ENCODE assay signal across 9 mouse cellular contexts in the genomic region with DNA sequence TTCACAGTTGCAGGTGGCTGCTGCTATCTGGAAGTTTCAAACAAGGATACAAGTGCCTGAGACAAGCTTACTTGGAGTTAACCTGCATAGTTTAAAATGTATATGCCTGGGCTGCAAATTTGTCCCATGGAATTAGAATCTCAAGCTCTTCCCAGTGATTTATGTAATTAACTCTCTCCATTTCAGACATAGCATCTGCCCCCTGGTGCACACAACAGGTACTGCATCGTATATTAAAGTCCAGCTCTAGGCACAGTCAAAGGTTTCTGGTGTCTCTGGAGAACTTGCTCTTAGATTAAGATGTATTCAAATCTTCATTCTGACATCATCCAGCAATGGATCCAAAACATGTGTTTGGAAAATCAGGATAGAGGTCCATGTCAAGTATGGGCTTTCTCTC.
A peak's percentile ranks its signal among the peaks of the same experiment; 100 is the strongest.
DNase-seq lines count a peak whose midpoint lies in the region; ATAC-seq and TF ChIP-seq lines count a peak whose summit lies in the region.
"Had no signal": no experiment of that assay in that cellular context is flagged by ENCODE, and none has a peak within 500 bp of the region (broad histone marks: within the 10 kb centered on the region; RNA-seq: fewer than 3 reads in every experiment).

No protein-coding gene starts in this region.

- no peaks in the 10 kb centered on the region for H3K27me3 ChIP-seq in heart, postnatal 0 days (ENCODE audit: control insufficient read depth, insufficient read depth, low read length)
- no peaks in the 10 kb centered on the region for H3K27me3 ChIP-seq in heart, embryonic 10.5 days (ENCODE audit: insufficient read depth, poor library complexity, severe bottlenecking)
- no peaks in the 10 kb centered on the region for H3K27me3 ChIP-seq in midbrain, embryonic 12.5 days
- no peaks in the 10 kb centered on the region for H3K27me3 ChIP-seq in midbrain, embryonic 15.5 days (replicated peaks)

- TF ChIP-seq EP300 in heart, postnatal 0 days (IDR thresholded peaks at IDR 0.05; ENCODE audit: low read depth), result no peak

- no peak overlapping the region for H3K9ac ChIP-seq in heart, postnatal 0 days (replicated peaks; ENCODE audit: low read depth, low read length)
- H3K9ac ChIP-seq in midbrain, embryonic 12.5 days (replicated peaks), result no peak overlapping the region
- no peak overlapping the region for H3K9ac ChIP-seq in midbrain, embryonic 15.5 days

- 3% methylated on average over 1 of the region's 1 CpGs for WGBS in heart, postnatal 0 days
- 10% methylated on average over 1 of the region's 1 CpGs for WGBS in heart, embryonic 10.5 days
- 11% methylated on average over 1 of the region's 1 CpGs for WGBS in midbrain, embryonic 12.5 days
- 7% methylated on average over 1 of the region's 1 CpGs for WGBS in midbrain, embryonic 15.5 days

- no peak for DNase-seq in heart, postnatal 0 days (ENCODE audit: low spot score)
- DNase-seq in heart, embryonic 10.5 days (ENCODE audit: low spot score), result no peak
- DNase-seq in adrenal gland, postnatal 10 days, result peak; percentile 45
- peak; percentile 66 for DNase-seq in kidney, postnatal 10 days
- peak; percentile 26 for DNase-seq in right cerebral cortex, postnatal 4 days
- DNase-seq in spleen, adult 12 weeks (ENCODE audit: low spot score), result no peak

- no peaks in the 10 kb centered on the region for H3K4me1 ChIP-seq in heart, postnatal 0 days (ENCODE audit: control insufficient read depth, insufficient read depth)
- H3K4me1 ChIP-seq in heart, embryonic 10.5 days, result no peaks in the 10 kb centered on the region
- H3K4me1 ChIP-seq in midbrain, embryonic 12.5 days, result peaks cover 7% of the 10 kb centered on the region; the same call in 1 of the 2 replicates
- no peaks in the 10 kb centered on the region for H3K4me1 ChIP-seq in midbrain, embryonic 15.5 days

- H3K36me3 ChIP-seq in heart, postnatal 0 days (replicated peaks; ENCODE audit: control insufficient read depth, insufficient read depth, low read length), result no peaks in the 10 kb centered on the region
- H3K36me3 ChIP-seq in heart, embryonic 10.5 days, result no peaks in the 10 kb centered on the region
- H3K36me3 ChIP-seq in midbrain, embryonic 12.5 days, result no peaks in the 10 kb centered on the region
- no peaks in the 10 kb centered on the region for H3K36me3 ChIP-seq in midbrain, embryonic 15.5 days (replicated peaks)

- H3K4me2 ChIP-seq in heart, postnatal 0 days (ENCODE audit: low read depth, low read length), result no peak overlapping the region
- no peak overlapping the region for H3K4me2 ChIP-seq in midbrain, embryonic 12.5 days (replicated peaks)
- H3K4me2 ChIP-seq in midbrain, embryonic 15.5 days, result no peak overlapping the region

- no peak overlapping the region for H3K4me3 ChIP-seq in heart, postnatal 0 days (ENCODE audit: low read depth, low read length)
- no peak overlapping the region for H3K4me3 ChIP-seq in heart, embryonic 10.5 days
- H3K4me3 ChIP-seq in midbrain, embryonic 12.5 days, result no peak overlapping the region
- no peak overlapping the region for H3K4me3 ChIP-seq in midbrain, embryonic 15.5 days
- H3K4me3 ChIP-seq: myocyte had no signal

- TF ChIP-seq CTCF in heart, postnatal 0 days (IDR thresholded peaks at IDR 0.05; ENCODE audit: low read depth), result peak; percentile 70

- no peak for ATAC-seq in heart, postnatal 0 days (ENCODE audit: insufficient read depth, low read depth)
- ATAC-seq in midbrain, embryonic 12.5 days (ENCODE audit: low FRiP score, low read depth), result peak; percentile 47; the same call in 1 of the 2 replicates
- no peak for ATAC-seq in midbrain, embryonic 15.5 days (replicated peaks)

- no peak overlapping the region for H3K27ac ChIP-seq in heart, postnatal 0 days (ENCODE audit: low read depth)
- H3K27ac ChIP-seq in heart, embryonic 10.5 days, result no peak overlapping the region
- no peak overlapping the region for H3K27ac ChIP-seq in midbrain, embryonic 12.5 days (replicated peaks)
- H3K27ac ChIP-seq in midbrain, embryonic 15.5 days, result no peak overlapping the region

- no peaks in the 10 kb centered on the region for H3K9me3 ChIP-seq in heart, postnatal 0 days (replicated peaks; ENCODE audit: control insufficient read depth, low read length)
- no peaks in the 10 kb centered on the region for H3K9me3 ChIP-seq in heart, embryonic 10.5 days
- H3K9me3 ChIP-seq in midbrain, embryonic 12.5 days, result no peaks in the 10 kb centered on the region
- no peaks in the 10 kb centered on the region for H3K9me3 ChIP-seq in midbrain, embryonic 15.5 days

Comparison
In these comparisons a context has a peak if more than half of its experiments do, and no peak if none do; other contexts are left out.
1. DNase-seq: peak in adrenal gland, postnatal 10 days (single experiment), kidney, postnatal 10 days (single experiment) and right cerebral cortex, postnatal 4 days (single experiment); none in heart, postnatal 0 days (single experiment), heart, embryonic 10.5 days (single experiment) and spleen, adult 12 weeks (single experiment).